Comparison of ENCODE assay signal across 8 mouse cellular contexts in genomic region chr2:92388081-92388517, GRCm38 (mm10). TPM values are rescaled to one million over a fixed set of nuclear protein-coding genes. Genes with fewer than 3 reads are reported as not detected.
DNase-seq lines count a peak whose midpoint lies in the region; ATAC-seq and TF ChIP-seq lines count a peak whose summit lies in the region.
"Had no signal": no experiment of that assay in that cellular context is flagged by ENCODE, and none has a peak within 500 bp of the region (broad histone marks: within the 10 kb centered on the region; RNA-seq: fewer than 3 reads in every experiment).

No protein-coding gene starts in this region.

- H3K27ac ChIP-seq in layer of hippocampus, adult 2 months: peak overlapping the region; percentile 96
- no peak overlapping the region for H3K27ac ChIP-seq in embryonic facial prominence, embryonic 12.5 days
- H3K27ac ChIP-seq in hindbrain, embryonic 10.5 days: peak overlapping the region; percentile 90
- peak overlapping the region; percentile 90; the same call in 1 of the 2 replicates for H3K27ac ChIP-seq in midbrain, embryonic 15.5 days

- peaks cover 48% of the 10 kb centered on the region for H3K4me1 ChIP-seq in embryonic facial prominence, embryonic 12.5 days
- H3K4me1 ChIP-seq in hindbrain, embryonic 10.5 days (replicated peaks): peaks cover 73% of the 10 kb centered on the region
- H3K4me1 ChIP-seq in midbrain, embryonic 15.5 days: peaks cover 55% of the 10 kb centered on the region

- H3K36me3 ChIP-seq in embryonic facial prominence, embryonic 12.5 days: peaks cover 44% of the 10 kb centered on the region
- H3K36me3 ChIP-seq in hindbrain, embryonic 10.5 days: peaks cover 52% of the 10 kb centered on the region
- peaks cover 32% of the 10 kb centered on the region for H3K36me3 ChIP-seq in midbrain, embryonic 15.5 days (replicated peaks)

- no peaks in the 10 kb centered on the region for H3K27me3 ChIP-seq in embryonic facial prominence, embryonic 12.5 days
- H3K27me3 ChIP-seq in hindbrain, embryonic 10.5 days (ENCODE audit: insufficient read depth, poor library complexity, severe bottlenecking): peaks cover 2% of the 10 kb centered on the region; the same call in 1 of the 2 replicates
- no peaks in the 10 kb centered on the region for H3K27me3 ChIP-seq in midbrain, embryonic 15.5 days (replicated peaks)

- TF ChIP-seq CTCF in layer of hippocampus, adult 2 months (conservative IDR thresholded peaks at IDR 0.05): no peak

- no peaks in the 10 kb centered on the region for H3K9me3 ChIP-seq in embryonic facial prominence, embryonic 12.5 days
- no peaks in the 10 kb centered on the region for H3K9me3 ChIP-seq in hindbrain, embryonic 10.5 days
- H3K9me3 ChIP-seq in midbrain, embryonic 15.5 days: no peaks in the 10 kb centered on the region

- 60% methylated on average over 3 of the region's 3 CpGs for WGBS in embryonic facial prominence, embryonic 12.5 days
- WGBS in hindbrain, embryonic 10.5 days: 59% methylated on average over 3 of the region's 3 CpGs
- WGBS in midbrain, embryonic 15.5 days: 23% methylated on average over 3 of the region's 3 CpGs

- H3K4me3 ChIP-seq in layer of hippocampus, adult 2 months: peak overlapping the region; percentile 93
- peak overlapping the region; percentile 71 for H3K4me3 ChIP-seq in embryonic facial prominence, embryonic 12.5 days
- peak overlapping the region; percentile 88 for H3K4me3 ChIP-seq in hindbrain, embryonic 10.5 days
- peak overlapping the region; percentile 61 for H3K4me3 ChIP-seq in midbrain, embryonic 15.5 days

- no peak for DNase-seq in layer of hippocampus, adult 2 months (ENCODE audit: low spot score in 2 of 2)
- no peak for DNase-seq in layer of hippocampus, adult 8-10 months (ENCODE audit: low spot score in 2 of 2)
- no peak for DNase-seq in hindbrain, embryonic 10.5 days (ENCODE audit: low spot score)
- DNase-seq in urinary bladder, postnatal 14 days (ENCODE audit: low spot score): no peak

- H3K4me2 ChIP-seq in embryonic facial prominence, embryonic 12.5 days (replicated peaks): peak overlapping the region; percentile 92
- peak overlapping the region; percentile 65 for H3K4me2 ChIP-seq in midbrain, embryonic 15.5 days

- H3K9ac ChIP-seq in embryonic facial prominence, embryonic 12.5 days: peak overlapping the region; percentile 70
- peak overlapping the region; percentile 62 for H3K9ac ChIP-seq in midbrain, embryonic 15.5 days

- no peak for ATAC-seq in embryonic facial prominence, embryonic 12.5 days (ENCODE audit: insufficient number of reproducible peaks, insufficient read depth, low FRiP score, low TSS enrichment)
- no peak for ATAC-seq in midbrain, embryonic 15.5 days (replicated peaks)
- no peak for ATAC-seq in granulocyte monocyte progenitor cell, adult 5-6 weeks (replicated peaks; ENCODE audit: poor library complexity, severe bottlenecking)

RNA-seq across cellular contexts. Expression of gene 1700029I15Rik, which starts 5.8 kb away (rescaled TPM):
- 1 to 10 TPM; 4.5 to 5.0 TPM for total RNA-seq in layer of hippocampus, adult 2 months (2021)
- total RNA-seq in layer of hippocampus, adult 8-10 months (2022): 1 to 10 TPM; 4.4 to 8.1 (median 6.4) TPM
- polyA plus RNA-seq in embryonic facial prominence, embryonic 12.5 days (2016; fragmentation: Nextera tagmentation; extraction: Ambion mirVana): 4.7 and 5.4 TPM in 2 replicates
- polyA plus RNA-seq in hindbrain, embryonic 10.5 days (2016; fragmentation: Nextera tagmentation; extraction: Ambion mirVana): 3.3 and 4.3 TPM in 2 replicates
- polyA plus RNA-seq in midbrain, embryonic 15.5 days (2015; fragmentation: Nextera tagmentation; extraction: Ambion mirVana): 7.6 and 8.4 TPM in 2 replicates
- 0.24 and 5.1 TPM in 2 replicates for total RNA-seq in granulocyte monocyte progenitor cell, adult 5-6 weeks (2014; fragmentation: Nextera tagmentation)
- total RNA-seq in granulocyte monocyte progenitor cell, adult 5-6 weeks (2017): 0.82 and 3.6 TPM in 2 replicates

RNA-seq across cellular contexts. Expression of gene Mapk8ip1, which starts 13.0 kb away (rescaled TPM):
- 100 to 1,000 TPM; 338 to 354 TPM for total RNA-seq in layer of hippocampus, adult 2 months (2021)
- total RNA-seq in layer of hippocampus, adult 8-10 months (2022): 100 to 1,000 TPM; 287 to 306 (median 298) TPM
- polyA plus RNA-seq in embryonic facial prominence, embryonic 12.5 days (2016; fragmentation: Nextera tagmentation; extraction: Ambion mirVana): 49.0 and 55.8 TPM in 2 replicates
- polyA plus RNA-seq in hindbrain, embryonic 10.5 days (2016; fragmentation: Nextera tagmentation; extraction: Ambion mirVana): 55.0 and 75.5 TPM in 2 replicates
- 155 and 165 TPM in 2 replicates for polyA plus RNA-seq in midbrain, embryonic 15.5 days (2015; fragmentation: Nextera tagmentation; extraction: Ambion mirVana)
- not detected in 2 replicates for total RNA-seq in granulocyte monocyte progenitor cell, adult 5-6 weeks (2014; fragmentation: Nextera tagmentation)
- total RNA-seq in granulocyte monocyte progenitor cell, adult 5-6 weeks (2017): not detected in 2 replicates
- total RNA-seq: neutrophil, adult 5-6 weeks had no signal

RNA-seq across cellular contexts. Expression of gene Large2, which starts 13.4 kb away (rescaled TPM):
- total RNA-seq in layer of hippocampus, adult 2 months (2021): 1 to 10 TPM in 1 of 2 experiments, under 1 TPM in 1; 0.98 to 1.1 TPM
- 1 to 10 TPM in 3 of 4 experiments, under 1 TPM in 1; 0.54 to 1.9 (median 1.2) TPM for total RNA-seq in layer of hippocampus, adult 8-10 months (2022)
- polyA plus RNA-seq in embryonic facial prominence, embryonic 12.5 days (2016; fragmentation: Nextera tagmentation; extraction: Ambion mirVana): 10.3 and 10.5 TPM in 2 replicates
- polyA plus RNA-seq in hindbrain, embryonic 10.5 days (2016; fragmentation: Nextera tagmentation; extraction: Ambion mirVana): 7.8 and 12.5 TPM in 2 replicates
- polyA plus RNA-seq in midbrain, embryonic 15.5 days (2015; fragmentation: Nextera tagmentation; extraction: Ambion mirVana): 1.5 and 1.9 TPM in 2 replicates
- 0.75 and 2.5 TPM in 2 replicates for total RNA-seq in granulocyte monocyte progenitor cell, adult 5-6 weeks (2014; fragmentation: Nextera tagmentation)
- 0.13 TPM in 1 of 2 replicates, not detected in the other for total RNA-seq in granulocyte monocyte progenitor cell, adult 5-6 weeks (2017)
- total RNA-seq: neutrophil, adult 5-6 weeks had no signal

RNA-seq across cellular contexts. Expression of gene Pex16, which starts 13.6 kb away (rescaled TPM):
- 10 to 100 TPM; 34.9 to 36.1 TPM for total RNA-seq in layer of hippocampus, adult 2 months (2021)
- total RNA-seq in layer of hippocampus, adult 8-10 months (2022): 10 to 100 TPM; 31.2 to 36.1 (median 33.9) TPM
- 18.4 and 19.7 TPM in 2 replicates for polyA plus RNA-seq in embryonic facial prominence, embryonic 12.5 days (2016; fragmentation: Nextera tagmentation; extraction: Ambion mirVana)
- polyA plus RNA-seq in hindbrain, embryonic 10.5 days (2016; fragmentation: Nextera tagmentation; extraction: Ambion mirVana): 26.0 and 30.1 TPM in 2 replicates
- polyA plus RNA-seq in midbrain, embryonic 15.5 days (2015; fragmentation: Nextera tagmentation; extraction: Ambion mirVana): 41.3 and 47.5 TPM in 2 replicates
- total RNA-seq in granulocyte monocyte progenitor cell, adult 5-6 weeks (2014; fragmentation: Nextera tagmentation): 13.2 and 21.1 TPM in 2 replicates
- 15.3 and 17.0 TPM in 2 replicates for total RNA-seq in granulocyte monocyte progenitor cell, adult 5-6 weeks (2017)

RNA-seq across cellular contexts. Expression of gene Cry2, which starts 45.7 kb away (rescaled TPM):
- total RNA-seq in layer of hippocampus, adult 2 months (2021): 100 to 1,000 TPM; 105 to 108 TPM
- 100 to 1,000 TPM; 105 to 117 (median 110) TPM for total RNA-seq in layer of hippocampus, adult 8-10 months (2022)
- polyA plus RNA-seq in embryonic facial prominence, embryonic 12.5 days (2016; fragmentation: Nextera tagmentation; extraction: Ambion mirVana): 28.8 and 29.7 TPM in 2 replicates
- polyA plus RNA-seq in hindbrain, embryonic 10.5 days (2016; fragmentation: Nextera tagmentation; extraction: Ambion mirVana): 26.0 and 31.7 TPM in 2 replicates
- 47.5 and 49.0 TPM in 2 replicates for polyA plus RNA-seq in midbrain, embryonic 15.5 days (2015; fragmentation: Nextera tagmentation; extraction: Ambion mirVana)
- 12.3 and 15.8 TPM in 2 replicates for total RNA-seq in granulocyte monocyte progenitor cell, adult 5-6 weeks (2014; fragmentation: Nextera tagmentation)
- 8.4 and 8.7 TPM in 2 replicates for total RNA-seq in granulocyte monocyte progenitor cell, adult 5-6 weeks (2017)

Comparison
In these comparisons a context has a peak if more than half of its experiments do, and no peak if none do; other contexts are left out.
1. RNA of gene Mapk8ip1, which starts 13.0 kb away (total RNA-seq): 338 to 354 TPM in layer of hippocampus, adult 2 months and 287 to 306 TPM in layer of hippocampus, adult 8-10 months; not detected in granulocyte monocyte progenitor cell, adult 5-6 weeks; every median in the first group is over 100 times any median in the second.
2. Peak in every context shown above with its lines, with median percentiles within 50 percentile points of each other: H3K4me3 ChIP-seq.